Mouse (Mus musculus) forebrain, embryonic 11.5 days (tissue): ENCODE measurements around the gene Frem2. TPM values are rescaled to one million over a fixed set of nuclear protein-coding genes. Genes with fewer than 3 reads are reported as not detected.

ENCODE experiments used
- ATAC-seq: fragments of 200-750 bp; cut with Nextera tagmentation; replicated peaks from 2 replicates; pipeline ENCODE4 v1.8.0; 2017; ENCODE audit warnings: moderate TSS enrichment; ENCODE audit not compliant: low FRiP score
- DNase-seq: peaks from one replicate; pipeline ENCODE4 v3.0.0-alpha.2; 2017; ENCODE audit warnings: low spot score
- H3K27ac ChIP-seq: fragments of 300-500 bp; sonication (generic); 2 replicates; pipeline ENCODE4 v1.5.1; 2014; ENCODE audit warnings: low read depth, low read length
- H3K27me3 ChIP-seq: fragments of 300-500 bp; sonication (generic); 2 replicates; pipeline ENCODE4 v1.6.1; 2014; ENCODE audit warnings: mild to moderate bottlenecking, low read length, mixed read lengths; ENCODE audit not compliant: control insufficient read depth, insufficient read depth
- H3K36me3 ChIP-seq: fragments of 300-500 bp; sonication (generic); 2 replicates; pipeline ENCODE4 v1.6.1; 2014; ENCODE audit warnings: mild to moderate bottlenecking, low read length, moderate library complexity, mixed read lengths; ENCODE audit not compliant: control insufficient read depth, insufficient read depth
- H3K4me1 ChIP-seq: fragments of 300-500 bp; sonication (generic); replicated peaks from 2 replicates; pipeline ENCODE4 v1.6.1; 2014; ENCODE audit warnings: low read length, mixed read lengths; ENCODE audit not compliant: control insufficient read depth, insufficient read depth
- H3K4me2 ChIP-seq: fragments of 300-500 bp; sonication (generic); 2 replicates; pipeline ENCODE4 v1.6.1; 2014; ENCODE audit warnings: low read depth, mild to moderate bottlenecking, low read length, moderate library complexity, mixed read lengths; ENCODE audit not compliant: severe bottlenecking
- H3K4me3 ChIP-seq: fragments of 300-500 bp; sonication (generic); 2 replicates; pipeline ENCODE4 v1.5.1; 2014; ENCODE audit warnings: low read depth, low read length
- H3K9ac ChIP-seq: fragments of 300-500 bp; sonication (generic); 2 replicates; pipeline ENCODE4 v1.6.1; 2014; ENCODE audit warnings: low read length
- H3K9me3 ChIP-seq: fragments of 300-500 bp; sonication (generic); 2 replicates; pipeline ENCODE4 v1.6.1; 2016; ENCODE audit warnings: low read length, mixed read lengths; ENCODE audit not compliant: control insufficient read depth
- WGBS: fragments of 180-500 bp; shearing (Covaris S2); extraction: QIAGEN DNeasy Blood & Tissue Kit; methylation state at CpG from one replicate; pipeline ENCODE4 v1.1.7; 2014; 5-methylcytosine and 5-hydroxymethylcytosine counted together
- polyA plus RNA-seq: library from polyadenylated mRNA; unstranded; fragments of >200 nt; fragmentation: Nextera tagmentation; extraction: Ambion mirVana; gene quantifications from 2 replicates; pipeline ENCODE4 v1.2.1, GENCODE M21; 2014

Gene Frem2
- polyA plus RNA-seq, 1 experiment from 2014 or later: 2.7 TPM

DNA sequence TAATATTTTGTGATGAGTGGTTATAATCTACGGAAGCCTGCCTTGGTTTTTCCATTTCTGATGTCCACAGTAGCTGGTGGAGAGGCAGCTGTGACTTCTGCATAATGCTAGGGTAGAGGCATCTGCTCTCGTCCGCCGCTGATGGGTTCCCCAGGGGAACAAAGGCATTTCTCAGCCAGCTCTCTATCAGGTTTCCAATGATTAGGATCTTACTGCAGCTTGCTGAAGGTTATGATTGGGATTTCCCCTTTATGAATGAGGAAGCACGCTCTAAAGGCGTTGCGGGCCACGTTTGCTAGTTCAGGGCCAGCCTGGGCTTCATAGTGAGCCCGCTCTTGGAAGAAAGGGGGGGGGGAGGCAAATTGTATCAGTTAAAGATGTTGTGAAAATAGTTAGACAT is 190.7 kb downstream of the Frem2 start:
- H3K27me3 ChIP-seq: no peaks in the 10 kb centered on the region
- 0 out of 2 replicates have a peak overlapping the region, but pooled peaks have one; percentile 5 for H3K4me3 ChIP-seq
- no peaks in the 10 kb centered on the region; the same call in 1 of the 2 replicates for H3K36me3 ChIP-seq
- WGBS: 80% methylated on average over 9 of the region's 9 CpGs
- no peak for ATAC-seq
- no peaks in the 10 kb centered on the region for H3K9me3 ChIP-seq
- DNase-seq: no peak
- no peak overlapping the region for H3K27ac ChIP-seq
- H3K9ac ChIP-seq: 0 out of 2 replicates have a peak overlapping the region, but pooled peaks have one; percentile 16
- H3K4me1 ChIP-seq: peaks cover 7% of the 10 kb centered on the region; the same call in 1 of the 2 replicates
- H3K4me2 ChIP-seq: 0 out of 2 replicates have a peak overlapping the region, but pooled peaks have one; percentile 3

DNA sequence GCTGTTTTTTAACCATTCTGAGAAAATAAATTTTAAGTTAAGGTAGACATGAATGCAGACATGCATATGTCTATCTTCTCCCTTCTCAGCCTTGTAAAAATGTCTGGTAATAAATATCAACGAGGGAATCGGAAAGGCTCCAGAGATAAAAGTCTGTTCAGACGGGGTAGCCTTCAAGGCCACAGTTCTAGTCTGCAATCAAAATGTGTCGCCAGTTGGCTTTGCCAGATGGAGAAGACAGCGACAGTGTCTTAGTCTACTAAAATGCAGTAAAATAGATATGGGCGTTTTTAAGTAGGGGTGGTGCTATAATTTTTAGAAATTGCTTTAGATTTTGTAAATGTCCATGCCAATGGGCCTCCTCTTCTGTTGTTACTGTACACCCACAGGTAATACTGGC is 191.8 kb downstream of the Frem2 start:
- Histone ChIP-seq H3K4me3 (peak overlapping the region; percentile 84; the same call in 1 of the 2 replicates), H3K4me1 (peaks cover 7% of the 10 kb centered on the region; the same call in 1 of the 2 replicates), H3K36me3 (no peaks in the 10 kb centered on the region; the same call in 1 of the 2 replicates), H3K9ac (no peak overlapping the region), H3K27ac (no peak overlapping the region), H3K27me3 (no peaks in the 10 kb centered on the region), H3K9me3 (no peaks in the 10 kb centered on the region), H3K4me2 (peak overlapping the region; percentile 52)
- WGBS: 74% methylated on average over 6 of the region's 6 CpGs
- DNase-seq (no peak), ATAC-seq (no peak)

DNA sequence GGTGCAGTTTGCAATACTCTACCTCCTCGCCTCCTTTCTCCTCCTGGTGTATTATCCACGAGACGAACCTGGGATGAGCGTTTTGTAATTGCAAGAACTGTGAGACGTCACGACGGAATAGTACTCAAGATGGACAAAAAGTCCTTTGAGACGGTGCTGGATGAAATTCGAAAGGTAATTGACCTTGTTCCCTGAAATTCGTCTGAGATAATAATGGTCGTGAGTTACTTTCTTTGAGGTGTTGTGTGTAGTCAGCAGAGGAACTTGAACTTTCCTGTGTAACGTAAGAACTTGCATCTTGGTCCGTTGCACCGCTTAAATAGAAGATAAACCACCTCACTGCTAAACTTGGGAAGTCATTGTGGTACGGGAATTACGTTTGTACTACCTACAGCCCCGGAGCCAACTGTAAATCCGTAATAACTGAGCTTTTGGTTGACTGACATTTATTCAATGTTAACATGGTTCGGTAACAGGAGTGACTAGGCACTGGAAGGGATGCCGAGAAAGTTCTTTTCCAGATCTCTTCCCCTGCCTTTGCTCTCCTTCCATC is 192.9 kb downstream of the Frem2 start:
- ATAC-seq (no peak), DNase-seq (no peak)
- under 1% methylated on average over 20 of the region's 20 CpGs for WGBS
- no peaks in the 10 kb centered on the region for H3K9me3 ChIP-seq
- peaks cover 7% of the 10 kb centered on the region; the same call in 1 of the 2 replicates for H3K4me1 ChIP-seq
- no peaks in the 10 kb centered on the region for H3K27me3 ChIP-seq
- H3K4me3 ChIP-seq: peak overlapping the region; percentile 84
- H3K36me3 ChIP-seq: no peaks in the 10 kb centered on the region; the same call in 1 of the 2 replicates
- H3K4me2 ChIP-seq: peak overlapping the region; percentile 52
- peak overlapping the region; percentile 96 for H3K9ac ChIP-seq
- no peak overlapping the region; the same call in 1 of the 2 replicates for H3K27ac ChIP-seq

Other genes with a start within 250 kb of the Frem2 start
- gene Nhlrc3, start 194.0 kb downstream of the Frem2 start, polyA plus RNA-seq: 9.9 and 10.4 TPM in 2 replicates
- gene Proser1, start 193.7 kb downstream of the Frem2 start, polyA plus RNA-seq: 31.5 and 34.7 TPM in 2 replicates
- gene Stoml3, start 168.7 kb downstream of the Frem2 start, polyA plus RNA-seq: not detected in 2 replicates
- gene Gm10985, start 187.7 kb upstream of the Frem2 start, polyA plus RNA-seq: not detected in 2 replicates
- gene Ufm1, start 206.5 kb upstream of the Frem2 start, polyA plus RNA-seq: 86.5 and 93.9 TPM in 2 replicates